Mouse (Mus musculus) spleen, adult 2 months (tissue): ENCODE data around the gene Srp72. TPM values are rescaled to one million over a fixed set of nuclear protein-coding genes. Genes with fewer than 3 reads are reported as not detected.

Experiments used
- DNase-seq, 2 experiments: peaks; one replicate each; pipeline versions ENCODE4 v3.0.0 to v3.0.0-alpha.2; 2012 to 2021; ENCODE audit warnings: low spot score in 2 of 2, low read depth in 1 of 2
- H3K27ac ChIP-seq: fragments of 200-500 bp; 2 replicates; pipeline ENCODE4 v1.5.1; 2012; ENCODE audit warnings: low read length, inconsistent platforms; ENCODE audit not compliant: insufficient read depth
- H3K27me3 ChIP-seq: fragments of 200-500 bp; 2 replicates; pipeline ENCODE4 v1.6.1; 2012; ENCODE audit warnings: mild to moderate bottlenecking, moderate library complexity, low read length, inconsistent platforms; ENCODE audit not compliant: control insufficient read depth, insufficient read depth
- H3K36me3 ChIP-seq: fragments of 200-500 bp; 2 replicates; pipeline ENCODE4 v1.6.1; 2012; ENCODE audit warnings: mild to moderate bottlenecking, low read length, inconsistent platforms; ENCODE audit not compliant: control insufficient read depth, insufficient read depth
- H3K4me1 ChIP-seq: fragments of 200-500 bp; 2 replicates; pipeline ENCODE4 v1.6.1; 2011; ENCODE audit warnings: inconsistent platforms; ENCODE audit not compliant: control insufficient read depth, insufficient read depth, insufficient read length
- H3K4me3 ChIP-seq: fragments of 200-500 bp; 2 replicates; pipeline ENCODE4 v1.5.1; 2011; ENCODE audit warnings: mild to moderate bottlenecking, inconsistent platforms; ENCODE audit not compliant: insufficient read depth, insufficient read length; ENCODE audit errors: extremely low read depth
- CTCF ChIP-seq: fragments of 200-500 bp; IDR thresholded peaks from 2 replicates; pipeline ENCODE4 v1.5.1; 2011; ENCODE audit warnings: mild to moderate bottlenecking, inconsistent platforms; ENCODE audit not compliant: insufficient read depth, insufficient read length, insufficient replicate concordance; ENCODE audit errors: extremely low read depth
- POLR2A ChIP-seq: fragments of 200-500 bp; IDR thresholded peaks from 2 replicates; pipeline ENCODE4 v1.6.1; 2011; ENCODE audit warnings: low read depth, low read length, inconsistent platforms
- WGBS: fragments of 180-500 bp; shearing (Covaris S2); methylation state at CpG from one replicate; pipeline ENCODE4 v1.1.7; 2018; 5-methylcytosine and 5-hydroxymethylcytosine counted together
- polyA plus RNA-seq: library from polyadenylated mRNA; depleted of rRNA; stranded (reverse); fragments of >200 nt; gene quantifications from 2 replicates; pipeline ENCODE4 v1.2.3, GENCODE M21; 2012

Gene Srp72
- polyA plus RNA-seq, 1 experiment, result 12.6 TPM

- H3K36me3 ChIP-seq, result peaks cover 10% of the 10 kb centered on the region
- TF ChIP-seq CTCF (no peak), POLR2A (no peak)
- no peaks in the 10 kb centered on the region for H3K27me3 ChIP-seq
- peak overlapping the region; percentile 86 for H3K27ac ChIP-seq
- peaks cover 2% of the 10 kb centered on the region; the same call in 1 of the 2 replicates for H3K4me1 ChIP-seq
- peak overlapping the region; percentile 60 for H3K4me3 ChIP-seq
- no peak for DNase-seq
- WGBS, result 4% methylated on average over 7 of the region's 7 CpGs
These were observed 22.1 kb upstream of the Srp72 start for GRCm38 (mm10) chr5:76952112-76953040.

DNA sequence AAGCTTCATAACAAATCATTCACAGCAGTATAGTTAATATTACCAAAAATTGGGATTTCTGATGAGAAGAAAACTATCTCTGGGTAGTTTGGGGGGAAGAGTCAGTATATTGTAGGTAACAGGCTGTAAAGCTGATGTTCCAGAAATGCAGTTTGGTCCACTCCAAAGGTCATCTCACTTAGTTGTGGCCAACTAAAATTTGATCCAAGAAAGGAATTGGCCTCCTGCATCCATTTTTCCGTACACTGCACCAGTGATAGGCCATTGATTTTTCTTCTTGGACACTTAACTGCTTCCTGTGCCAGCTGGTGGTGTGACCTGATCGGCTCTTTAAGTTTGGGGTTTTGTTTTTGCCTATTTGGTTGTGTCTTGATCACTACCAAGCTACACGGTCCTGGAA, 20.7 kb upstream of the Srp72 start:
- no peak for TF ChIP-seq CTCF
- TF ChIP-seq POLR2A, result no peak
- 82% methylated on average over 3 of the region's 3 CpGs for WGBS
- no peaks in the 10 kb centered on the region for H3K27me3 ChIP-seq
- H3K27ac ChIP-seq, result no peak overlapping the region
- H3K4me3 ChIP-seq, result no peak overlapping the region
- 0 out of 2 replicates have a peak, but pooled peaks cover 2% of the 10 kb centered on the region for H3K4me1 ChIP-seq
- H3K36me3 ChIP-seq, result peaks cover 20% of the 10 kb centered on the region
- DNase-seq, result no peak

DNA sequence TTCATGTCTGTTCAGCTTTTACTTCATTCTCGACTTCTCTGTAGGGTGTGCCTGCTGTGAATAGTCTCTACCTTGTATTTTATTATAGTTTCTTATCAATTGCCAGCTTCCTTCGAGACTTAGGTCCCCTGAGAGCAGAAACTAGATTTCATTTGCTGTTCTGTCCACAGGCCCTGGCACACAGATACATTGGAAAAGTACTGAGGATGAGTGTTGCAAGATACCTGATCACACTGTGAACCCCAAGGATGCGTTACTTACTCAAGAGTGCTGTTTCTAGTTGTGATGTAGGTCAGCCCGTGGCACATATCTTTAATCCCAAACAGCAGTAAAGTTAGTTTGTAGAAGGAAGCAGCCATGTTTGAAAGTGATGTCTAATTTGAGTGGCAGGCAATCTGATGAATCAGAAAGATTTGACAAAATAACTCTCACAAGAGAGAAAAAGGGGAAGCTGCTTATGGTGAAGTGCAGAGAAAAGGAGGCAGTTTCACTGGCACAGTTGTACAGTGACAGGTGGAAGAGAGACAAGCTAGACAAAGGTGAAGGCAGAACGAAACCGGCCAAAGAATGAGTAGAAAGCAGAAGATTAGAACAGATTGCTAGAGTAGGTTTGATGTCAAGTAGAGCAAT, 20.1 kb upstream of the Srp72 start:
- no peak for DNase-seq
- 47% methylated on average over 6 of the region's 6 CpGs for WGBS
- H3K4me3 ChIP-seq, result no peak overlapping the region
- no peak overlapping the region for H3K27ac ChIP-seq
- peaks cover 20% of the 10 kb centered on the region for H3K36me3 ChIP-seq
- no peaks in the 10 kb centered on the region for H3K27me3 ChIP-seq
- 0 out of 2 replicates have a peak, but pooled peaks cover 2% of the 10 kb centered on the region for H3K4me1 ChIP-seq
- TF ChIP-seq POLR2A (no peak), CTCF (no peak)

DNA sequence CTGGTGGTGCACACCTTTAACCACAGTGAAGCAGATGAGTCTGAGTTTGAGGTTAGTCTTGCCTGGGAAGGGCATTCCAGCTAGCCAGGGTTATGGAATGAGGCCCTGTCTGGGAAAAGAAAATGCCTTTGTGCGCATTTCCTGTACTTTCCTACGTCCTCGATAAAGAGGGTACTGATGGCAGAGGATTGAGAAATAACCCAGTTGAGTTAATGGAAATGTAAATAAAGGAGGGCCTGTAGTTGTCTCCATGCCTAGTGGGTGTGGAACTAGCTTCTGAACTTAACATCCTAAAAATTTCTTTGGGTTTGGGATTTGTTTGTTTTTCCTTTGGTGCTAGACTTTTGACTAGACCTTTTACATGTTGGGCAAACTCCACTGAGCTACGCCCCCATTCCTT, 19.0 kb upstream of the Srp72 start:
- H3K4me1 ChIP-seq, result 0 out of 2 replicates have a peak, but pooled peaks cover 2% of the 10 kb centered on the region
- 90% methylated on average over 4 of the region's 4 CpGs for WGBS
- DNase-seq, result no peak
- H3K27me3 ChIP-seq, result no peaks in the 10 kb centered on the region
- H3K4me3 ChIP-seq, result no peak overlapping the region
- H3K36me3 ChIP-seq, result peaks cover 23% of the 10 kb centered on the region
- no peak overlapping the region for H3K27ac ChIP-seq
- TF ChIP-seq CTCF (no peak), POLR2A (no peak)

DNA sequence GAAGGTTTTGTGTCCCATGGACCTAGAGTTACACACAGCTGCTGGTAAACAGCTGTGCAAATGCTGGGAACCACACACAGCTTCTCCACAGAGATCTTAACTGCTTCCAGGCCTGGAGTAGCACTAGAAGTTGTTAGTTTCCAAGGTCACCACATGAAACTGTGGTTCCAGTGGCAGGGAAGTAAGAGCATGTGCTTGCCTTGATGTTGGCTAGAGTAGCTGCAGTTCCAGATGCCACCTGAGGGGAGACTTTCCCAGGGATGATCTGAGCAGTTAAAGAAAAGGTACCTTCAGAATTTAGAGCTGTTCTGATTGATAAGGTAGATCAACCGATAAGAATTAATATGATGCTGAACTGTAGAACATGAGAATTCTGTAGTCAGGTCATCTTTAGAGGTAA, 16.5 kb upstream of the Srp72 start:
- Histone ChIP-seq H3K27me3 (no peaks in the 10 kb centered on the region), H3K27ac (no peak overlapping the region), H3K36me3 (peaks cover 34% of the 10 kb centered on the region), H3K4me3 (no peak overlapping the region), H3K4me1 (0 out of 2 replicates have a peak, but pooled peaks cover 2% of the 10 kb centered on the region)
- no peak for TF ChIP-seq POLR2A
- no peak for TF ChIP-seq CTCF
- WGBS, result 93% methylated on average over 1 of the region's 1 CpGs
- DNase-seq, result no peak

DNA sequence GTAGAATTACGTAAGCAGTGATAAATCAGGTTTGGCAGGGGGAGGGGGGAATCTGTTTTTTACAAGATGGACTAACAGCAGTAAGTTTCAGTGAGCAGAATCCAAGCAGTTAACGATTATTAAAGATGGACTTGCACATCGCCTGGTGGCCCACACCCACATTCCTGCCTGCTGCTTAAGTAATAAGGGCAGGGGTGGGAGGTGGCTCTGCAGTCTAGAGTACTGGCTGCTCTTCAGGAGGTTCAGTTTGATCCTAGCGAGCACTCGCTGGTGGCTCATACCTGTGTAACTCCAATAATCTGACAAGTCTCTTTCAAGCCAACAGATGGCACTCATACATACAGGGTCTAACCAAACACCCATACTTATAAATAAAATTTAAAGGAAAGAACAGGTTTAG, 14.9 kb upstream of the Srp72 start:
- Histone ChIP-seq H3K27me3 (no peaks in the 10 kb centered on the region), H3K4me3 (no peak overlapping the region), H3K4me1 (no peaks in the 10 kb centered on the region), H3K27ac (no peak overlapping the region), H3K36me3 (peaks cover 36% of the 10 kb centered on the region)
- DNase-seq, result no peak
- TF ChIP-seq CTCF (no peak), POLR2A (no peak)
- 95% methylated on average over 5 of the region's 5 CpGs for WGBS
